Mouse (Mus musculus) mouse trophoblast stem cell (cell line): ENCODE measurements around the gene Bcat1.

Source experiments
- in situ Hi-C, 2 experiments: fragments of 300-500 bp; cut with MseI, MboI; formaldehyde crosslinking; loops; 2 replicates in 1 of 2; 3 replicates in 1 of 2; pipeline ENCODE4 v1.15.1; 2025

Bcat1 gene

DNA sequence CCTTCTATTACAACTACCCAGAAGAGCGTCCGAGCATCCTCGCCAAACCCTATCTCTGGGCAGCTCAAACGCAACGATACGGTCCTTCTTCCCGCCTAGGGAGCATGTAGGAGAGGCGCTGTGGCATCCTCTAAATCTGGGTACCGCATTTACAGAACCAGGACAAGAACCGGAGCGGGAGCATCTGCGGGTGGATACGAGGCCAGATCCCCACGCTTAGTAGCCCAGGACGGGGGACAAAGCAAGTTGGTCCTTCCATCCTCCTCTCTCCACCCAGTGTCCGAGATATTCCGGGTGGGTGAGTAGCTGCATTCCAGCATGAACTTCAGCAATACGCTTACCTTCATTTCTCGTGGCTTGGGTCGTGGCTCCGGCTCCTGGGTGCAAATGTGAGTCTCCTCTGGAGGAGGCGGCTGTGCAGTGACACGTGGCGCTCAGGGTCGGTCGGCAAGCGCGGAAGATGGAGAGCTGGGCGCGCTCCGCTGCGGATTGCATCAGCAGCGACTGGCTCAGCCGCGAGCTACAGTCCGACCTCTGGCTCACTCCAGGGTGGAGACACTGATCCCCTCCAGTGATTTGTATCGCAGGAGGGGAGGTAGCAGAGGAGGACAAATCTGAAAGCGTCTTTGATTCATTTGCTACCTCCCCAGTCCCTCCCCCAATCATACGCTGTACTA, at the start of gene Bcat1:
TSS of gene Bcat1 (minus strand) at position 637 of the 677 bp plus-strand sequence.
- in situ Hi-C loops: no loop called here

GRCm38 (mm10) chr6:145125591-145126113, 49.7 kb upstream of the Bcat1 start:
- in situ Hi-C loops: no loop called here

DNA sequence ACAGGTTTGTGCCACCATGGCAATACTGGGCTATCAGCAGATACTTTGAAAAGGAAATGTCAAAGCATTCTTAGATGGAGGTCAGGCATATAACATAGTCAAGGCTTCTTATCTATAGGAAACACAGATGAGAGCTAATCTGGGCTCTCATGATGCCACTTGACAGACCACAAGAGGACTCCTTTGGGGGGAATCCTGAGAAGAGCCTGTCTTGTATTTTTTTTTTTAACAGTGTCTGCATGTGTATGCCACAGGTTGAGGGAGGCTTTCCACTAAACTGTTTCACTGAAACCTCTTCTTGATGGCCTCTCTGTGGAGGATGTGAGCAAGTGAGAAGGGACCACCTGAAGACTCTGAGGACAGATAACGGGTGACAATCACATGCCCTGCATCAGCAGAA, 48.6 kb upstream of the Bcat1 start:
- in situ Hi-C loops: no loop called here

GRCm38 (mm10) chr6:145123136-145124060, 47.4 kb upstream of the Bcat1 start:
- in situ Hi-C loops: no loop called here

DNA sequence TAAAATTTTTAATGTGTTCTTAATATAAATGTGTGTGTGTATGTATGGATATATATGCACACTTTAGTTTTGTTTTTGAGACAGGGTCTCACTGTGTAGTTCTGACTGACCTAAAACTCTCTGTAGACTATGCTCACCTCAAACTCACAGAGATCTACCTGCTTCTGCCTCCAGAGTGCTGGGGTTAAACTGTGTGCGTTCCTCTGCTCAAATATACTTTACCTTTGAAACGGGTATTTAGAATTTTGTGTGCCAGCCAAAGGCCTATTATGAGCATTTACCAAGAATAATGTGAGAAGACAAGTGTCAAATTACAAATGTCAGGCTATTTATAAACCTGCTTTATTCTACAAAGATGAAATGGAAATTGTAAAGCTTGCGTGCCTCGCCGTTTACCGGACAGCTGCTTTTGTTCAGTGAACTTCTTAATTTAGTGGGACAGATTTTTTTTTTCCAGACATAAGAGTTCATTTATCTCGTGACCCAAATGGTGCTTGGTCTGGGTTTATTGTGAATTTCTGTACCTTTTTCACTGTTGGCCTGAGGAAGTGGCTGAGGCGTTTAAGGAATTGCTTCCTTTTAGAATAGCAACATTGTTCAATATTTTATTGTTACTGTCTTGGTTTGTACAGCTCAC, 46.6 kb upstream of the Bcat1 start:
- in situ Hi-C loops: no loop called here

DNA sequence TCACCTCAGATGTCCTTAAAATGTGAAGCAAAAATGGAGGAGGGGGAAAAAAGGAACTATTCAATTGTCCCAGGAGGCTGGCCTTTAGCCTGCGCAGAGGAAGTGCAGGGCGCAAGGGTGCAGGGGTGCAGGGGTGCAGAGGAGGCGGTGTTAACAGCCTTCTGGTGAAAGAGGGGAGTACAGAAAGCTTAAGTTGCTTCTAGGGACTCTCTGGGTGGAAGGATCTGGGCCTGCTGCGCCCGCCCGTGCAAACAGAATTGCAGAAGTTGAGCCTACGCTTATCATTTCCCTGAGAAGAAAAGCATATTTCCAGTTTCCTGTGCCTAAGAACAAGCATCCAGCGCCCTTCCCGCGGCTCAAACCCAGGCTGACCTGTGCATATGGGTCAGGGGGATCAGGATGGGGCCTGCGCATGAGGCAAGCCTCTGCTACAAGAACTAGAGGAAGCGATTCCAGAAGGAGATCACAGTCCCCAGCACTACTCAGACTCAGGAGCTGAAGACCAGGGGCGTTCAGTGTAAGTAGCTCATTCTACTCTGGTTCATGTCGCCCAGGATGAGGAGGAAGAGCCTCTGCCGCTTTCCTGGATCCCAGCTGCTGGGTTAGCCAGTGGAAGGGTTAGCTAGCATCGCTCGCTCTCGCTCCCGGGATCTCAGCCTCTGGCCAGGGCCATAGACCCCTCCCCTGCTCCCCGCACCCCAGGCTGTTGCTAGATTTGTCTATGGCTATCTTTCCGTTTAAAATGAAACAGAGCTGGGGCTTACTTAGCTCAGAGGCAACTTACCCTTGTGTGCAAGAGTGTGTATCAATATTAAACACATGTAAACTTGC, 45.8 kb upstream of the Bcat1 start:
- in situ Hi-C loops: no loop called here

DNA sequence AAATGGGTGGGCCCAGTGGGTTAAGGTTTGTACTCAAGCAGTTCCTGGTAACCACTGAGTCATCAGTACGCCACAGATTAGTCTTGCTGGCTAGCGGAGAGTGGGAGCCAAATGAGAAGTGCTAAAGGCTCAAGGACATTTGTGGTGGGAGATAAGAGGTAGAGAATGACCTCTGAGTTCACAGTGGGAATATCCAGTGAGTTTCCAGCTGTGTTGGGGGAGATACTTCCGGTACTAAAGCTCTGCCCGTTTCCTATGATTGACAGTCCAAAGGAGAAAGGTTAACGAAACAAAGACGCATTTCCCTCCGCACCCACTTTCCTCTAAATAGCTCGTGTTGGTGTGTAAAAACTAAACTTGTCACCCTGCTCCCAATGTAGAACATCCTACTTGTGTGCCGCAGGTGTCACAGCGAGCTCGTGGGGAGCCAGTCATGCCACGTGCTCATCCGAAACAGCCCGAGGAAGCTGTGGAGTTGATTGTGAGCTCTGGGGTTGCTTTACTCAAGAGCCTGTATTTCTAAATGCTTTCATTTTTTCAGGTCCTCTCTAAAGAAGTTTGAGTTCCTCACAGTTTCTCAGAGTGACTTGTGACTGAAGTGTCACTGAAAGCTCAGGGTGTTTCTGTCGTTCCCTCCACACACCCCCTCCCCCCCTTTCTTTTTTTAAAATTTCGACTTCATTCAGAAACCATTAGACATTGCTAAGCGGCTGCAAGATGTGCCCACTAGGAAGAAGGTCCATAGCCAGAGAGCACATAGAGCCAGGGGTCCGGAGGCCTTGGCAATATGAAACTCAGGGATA, 45.0 kb upstream of the Bcat1 start:
- in situ Hi-C loops: no loop called here

DNA sequence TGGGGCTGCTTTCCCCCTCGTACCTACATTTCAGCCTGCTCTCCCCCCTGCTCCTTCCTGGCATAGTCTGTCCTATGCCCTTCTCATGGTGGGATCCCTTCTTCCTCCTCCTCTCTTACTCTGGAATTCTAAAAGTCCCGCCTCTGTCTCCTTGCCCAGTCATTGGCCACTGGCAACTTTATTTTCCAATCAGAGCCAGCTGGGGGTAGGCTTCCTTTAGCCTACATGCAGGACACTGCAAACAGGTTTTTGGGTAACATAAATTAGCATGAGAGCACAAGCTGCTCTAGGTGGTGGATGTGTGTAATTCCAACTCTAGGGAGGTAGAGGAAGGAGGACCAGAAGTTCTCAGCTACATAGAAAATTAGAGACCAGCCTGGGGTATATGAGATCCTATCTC, 44.1 kb upstream of the Bcat1 start:
- in situ Hi-C loops: no loop called here

DNA sequence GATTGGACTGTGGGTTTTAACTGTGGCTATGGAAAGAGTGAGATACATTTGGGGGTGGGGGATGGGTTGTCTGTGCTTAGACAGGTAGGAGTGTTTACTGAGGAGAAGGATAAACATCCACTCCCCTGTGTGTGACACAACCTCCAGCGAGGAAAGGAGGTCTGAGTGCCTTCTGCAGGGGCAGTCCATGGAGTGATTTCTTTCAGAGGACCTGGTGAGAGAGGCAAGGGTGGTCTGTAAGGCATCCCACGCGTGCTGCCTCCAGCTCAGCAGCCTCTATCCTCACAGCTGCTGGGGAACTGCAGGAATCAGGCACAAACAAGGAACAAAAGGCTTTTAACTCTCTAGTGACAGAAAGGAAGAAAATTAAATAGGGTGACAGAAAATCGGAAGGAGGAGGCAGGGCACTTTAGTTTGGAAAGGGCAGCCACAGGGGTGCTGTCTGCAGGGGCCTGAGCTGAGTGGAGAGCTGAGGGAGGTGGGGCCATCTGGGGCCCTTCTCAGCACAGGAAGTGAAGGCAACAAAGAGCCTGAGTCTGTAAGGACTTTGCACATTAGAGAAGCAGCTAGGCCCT, 40.2 kb upstream of the Bcat1 start:
- in situ Hi-C loops: no loop called here

DNA sequence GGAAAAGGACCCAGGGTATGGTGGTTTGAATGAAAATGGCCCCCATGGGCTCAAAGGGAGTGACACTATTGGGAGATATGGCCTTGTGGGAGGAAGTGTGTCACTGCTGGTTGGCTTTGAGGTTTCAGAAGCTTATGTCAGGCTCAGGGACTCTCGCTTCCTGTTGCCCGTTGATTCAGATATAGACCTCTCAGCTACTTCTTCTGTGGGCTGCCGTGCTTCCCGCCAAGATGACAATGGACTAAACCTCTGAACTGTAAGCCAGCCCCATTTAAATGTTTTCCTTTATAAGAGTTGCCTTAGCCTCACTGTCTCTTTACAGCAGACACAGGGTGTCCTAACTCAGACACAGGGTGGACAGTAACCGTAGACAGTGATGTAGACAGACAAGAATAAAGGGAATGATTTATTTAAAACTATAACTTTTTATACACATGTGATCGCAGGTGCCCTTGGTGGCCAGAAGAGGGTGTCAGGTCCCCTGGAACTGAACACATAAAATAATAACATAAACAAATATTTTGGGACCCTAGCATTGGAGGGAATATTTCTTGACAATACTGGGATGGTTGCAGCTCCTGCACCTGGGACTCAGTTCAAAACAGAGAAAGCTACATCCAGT, 39.6 kb upstream of the Bcat1 start, which contains the start of gene Lrmp:
TSS of gene Lrmp (plus strand) at position 178 of the 622 bp plus-strand sequence.
- in situ Hi-C loops: no loop called here

GRCm38 (mm10) chr6:145114561-145114960, 38.6 kb upstream of the Bcat1 start:
- in situ Hi-C loops: no loop called here

DNA sequence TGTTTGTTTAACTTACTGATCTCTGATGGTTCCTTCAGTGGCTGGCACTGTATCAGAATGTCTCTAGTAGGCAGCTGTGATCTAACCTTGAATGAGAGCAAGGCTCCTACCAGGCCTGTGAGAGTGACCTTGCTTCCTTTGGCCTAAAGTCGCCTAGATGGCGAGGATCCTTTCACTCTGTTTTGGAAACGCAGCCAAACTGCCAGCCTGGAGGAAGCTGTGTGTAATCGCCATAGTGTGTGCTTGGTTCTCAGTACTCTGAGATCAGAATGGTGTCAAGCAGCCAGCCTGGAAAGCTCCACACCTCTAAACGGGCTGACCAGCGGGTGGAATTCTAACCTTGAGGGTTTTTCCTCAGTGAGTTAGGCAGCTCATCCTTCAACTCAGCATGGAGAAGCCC, 36.9 kb upstream of the Bcat1 start:
- in situ Hi-C loops: no loop called here

GRCm38 (mm10) chr6:145110786-145111185, 34.8 kb upstream of the Bcat1 start:
- in situ Hi-C loops: no loop called here

GRCm38 (mm10) chr6:145106163-145106842, 30.3 kb upstream of the Bcat1 start:
- in situ Hi-C loops: no loop called here

- in situ Hi-C loops: no loop called here
Observed at GRCm38 (mm10) chr6:145105439-145105838, 29.5 kb upstream of the Bcat1 start.

DNA sequence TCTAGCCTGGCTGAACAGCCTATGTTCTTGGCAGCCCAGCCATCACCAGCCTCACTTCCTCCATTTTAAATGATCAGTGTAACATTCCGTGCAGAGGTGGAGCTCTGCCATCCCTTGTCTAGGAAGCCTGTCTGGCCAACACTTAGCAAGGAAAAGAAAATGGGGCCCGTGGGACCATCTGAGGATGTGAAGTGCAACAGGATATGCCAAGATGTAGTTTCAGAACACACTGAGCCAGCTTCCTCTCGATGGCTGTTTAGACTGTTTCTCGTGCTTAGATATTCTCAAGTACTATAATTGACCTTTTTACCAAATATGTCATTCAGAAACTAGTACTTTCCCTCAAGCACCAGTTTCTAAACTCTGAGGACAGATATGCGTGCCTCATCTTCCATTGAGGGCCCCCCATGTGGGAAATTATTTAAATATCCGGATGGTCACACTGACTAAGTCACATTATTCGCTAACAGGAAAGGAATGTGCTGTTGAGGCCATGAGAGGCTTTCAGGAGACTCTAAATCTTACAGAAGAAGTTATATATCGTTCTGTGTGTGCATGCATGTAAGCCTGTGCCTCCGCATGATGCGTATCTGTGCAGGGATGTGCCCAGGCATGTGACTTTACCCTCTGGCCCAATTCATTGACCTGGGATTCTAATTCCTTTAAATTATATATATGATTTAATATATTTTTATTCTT, 28.4 kb upstream of the Bcat1 start:
- in situ Hi-C loops: no loop called here

- in situ Hi-C loops: no loop called here
Observed at GRCm38 (mm10) chr6:145100923-145101322, 24.9 kb upstream of the Bcat1 start.

DNA sequence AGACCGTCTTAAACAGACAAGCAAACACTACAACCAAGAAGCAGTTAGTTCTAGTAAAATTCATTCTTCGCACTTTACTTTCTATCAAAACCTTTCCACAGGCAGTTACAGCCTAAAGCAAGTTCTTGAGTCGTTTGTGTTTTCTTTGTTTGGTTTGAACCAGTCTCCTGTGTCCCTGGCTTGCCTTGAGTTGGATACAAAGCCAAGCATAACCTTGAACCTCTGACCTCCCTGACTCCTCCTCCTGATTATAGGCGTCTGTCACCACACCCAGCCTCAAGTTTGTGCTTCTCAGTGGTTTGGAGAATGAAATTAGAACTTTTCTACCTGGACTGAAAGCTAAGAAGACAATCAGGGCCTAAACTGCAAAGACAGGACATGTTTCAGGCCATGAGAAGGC, 18.4 kb upstream of the Bcat1 start:
- in situ Hi-C loops: no loop called here
